Mouse (Mus musculus): ENCODE data around the gene Lats2. TPM values are rescaled to one million over a fixed set of nuclear protein-coding genes. Genes with fewer than 3 reads are reported as not detected.

Gene Lats2
- total and polyA plus RNA-seq, 2 experiments from 2014 or later, result 17.2 to 43.7 TPM

DNA sequence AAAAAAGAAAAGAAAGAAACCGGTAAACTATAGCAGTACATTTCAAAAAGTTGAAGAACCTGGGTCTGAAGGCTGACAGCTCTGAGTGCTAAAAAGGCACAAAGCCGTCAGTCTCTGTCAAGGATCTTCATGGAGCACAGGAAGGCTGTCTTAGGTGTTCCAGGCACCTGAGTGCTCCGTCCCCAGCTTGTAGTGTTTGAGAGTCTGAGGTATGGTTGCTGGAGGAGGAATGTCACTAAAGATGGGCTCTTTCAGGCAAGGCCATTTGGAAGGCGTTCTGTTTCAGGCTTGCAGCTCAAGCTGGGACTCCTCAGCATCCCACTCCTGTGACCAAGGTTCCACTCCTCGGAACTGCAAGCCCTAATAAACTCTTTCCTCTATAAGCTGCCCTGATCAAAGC is 70.7 kb downstream of the Lats2 start:
- Histone ChIP-seq H3K4me1 (ENCODE audit: control insufficient read depth, insufficient read depth) (no peaks in the 10 kb centered on the region), H3K9me3 (replicated peaks; ENCODE audit: control insufficient read depth, low read length) (no peaks in the 10 kb centered on the region), H3K27me3 (ENCODE audit: control insufficient read depth, insufficient read depth, low read length) (no peaks in the 10 kb centered on the region), H3K4me3 (ENCODE audit: low read depth, low read length) (no peak overlapping the region), H3K9ac (replicated peaks; ENCODE audit: low read depth, low read length) (no peak overlapping the region), H3K36me3 (replicated peaks; ENCODE audit: control insufficient read depth, insufficient read depth, low read length) (peaks cover 34% of the 10 kb centered on the region), H3K4me2 (ENCODE audit: low read depth, low read length) (no peak overlapping the region), H3K27ac (ENCODE audit: low read depth) (no peak overlapping the region)
- ATAC-seq (ENCODE audit: insufficient read depth, low read depth) (no peak), DNase-seq (ENCODE audit: low spot score) (no peak)
- WGBS, result 86% methylated on average over 5 of the region's 5 CpGs
- TF ChIP-seq EP300 (IDR thresholded peaks at IDR 0.05; ENCODE audit: low read depth) (no peak), CTCF (IDR thresholded peaks at IDR 0.05; ENCODE audit: low read depth) (no peak)

- no peak for TF ChIP-seq EP300 (IDR thresholded peaks at IDR 0.05; ENCODE audit: low read depth)
- no peak for TF ChIP-seq CTCF (IDR thresholded peaks at IDR 0.05; ENCODE audit: low read depth)
- DNase-seq (ENCODE audit: low spot score) (no peak), ATAC-seq (ENCODE audit: insufficient read depth, low read depth) (no peak)
- Histone ChIP-seq H3K4me1 (ENCODE audit: control insufficient read depth, insufficient read depth) (no peaks in the 10 kb centered on the region), H3K4me3 (ENCODE audit: low read depth, low read length) (no peak overlapping the region), H3K27ac (ENCODE audit: low read depth) (no peak overlapping the region), H3K36me3 (replicated peaks; ENCODE audit: control insufficient read depth, insufficient read depth, low read length) (peaks cover 28% of the 10 kb centered on the region), H3K4me2 (ENCODE audit: low read depth, low read length) (no peak overlapping the region), H3K27me3 (ENCODE audit: control insufficient read depth, insufficient read depth, low read length) (no peaks in the 10 kb centered on the region), H3K9ac (replicated peaks; ENCODE audit: low read depth, low read length) (no peak overlapping the region), H3K9me3 (replicated peaks; ENCODE audit: control insufficient read depth, low read length) (no peaks in the 10 kb centered on the region)
- 90% methylated on average over 6 of the region's 6 CpGs for WGBS
These were observed 71.5 kb downstream of the Lats2 start for GRCm38 (mm10) chr14:57686647-57687046.

DNA sequence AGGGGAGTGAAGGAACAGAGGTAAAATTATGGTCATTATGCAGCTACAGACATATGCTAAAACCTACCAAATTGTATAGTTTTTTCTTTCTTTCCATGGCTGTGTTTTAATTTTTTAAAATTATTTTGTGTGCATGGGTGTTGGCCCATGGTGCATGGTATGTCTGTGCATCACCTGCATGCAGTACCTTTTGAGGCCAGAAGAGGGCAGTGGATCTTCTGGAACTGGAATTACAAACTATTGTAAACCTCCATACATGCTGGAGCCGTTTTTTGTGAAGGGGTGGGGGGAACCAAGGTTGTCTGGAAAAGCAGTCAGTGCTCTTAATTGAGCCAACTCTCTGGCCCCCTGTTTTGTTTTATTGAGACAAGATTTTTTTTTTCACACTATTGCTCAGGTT is 73.6 kb downstream of the Lats2 start:
- TF ChIP-seq EP300 (IDR thresholded peaks at IDR 0.05; ENCODE audit: low read depth), result no peak
- peak; percentile 91 for TF ChIP-seq CTCF (IDR thresholded peaks at IDR 0.05; ENCODE audit: low read depth)
- H3K4me3 ChIP-seq (ENCODE audit: low read depth, low read length), result no peak overlapping the region
- no peak overlapping the region for H3K9ac ChIP-seq (replicated peaks; ENCODE audit: low read depth, low read length)
- ATAC-seq (ENCODE audit: insufficient read depth, low read depth), result peak; percentile 48; the same call in 1 of the 2 replicates
- H3K9me3 ChIP-seq (replicated peaks; ENCODE audit: control insufficient read depth, low read length), result no peaks in the 10 kb centered on the region
- peaks cover 12% of the 10 kb centered on the region for H3K36me3 ChIP-seq (replicated peaks; ENCODE audit: control insufficient read depth, insufficient read depth, low read length)
- H3K4me2 ChIP-seq (ENCODE audit: low read depth, low read length), result no peak overlapping the region
- DNase-seq (ENCODE audit: low spot score), result no peak
- H3K4me1 ChIP-seq (ENCODE audit: control insufficient read depth, insufficient read depth), result no peaks in the 10 kb centered on the region
- H3K27ac ChIP-seq (ENCODE audit: low read depth), result no peak overlapping the region
- 7% methylated on average over 1 of the region's 1 CpGs for WGBS
- no peaks in the 10 kb centered on the region for H3K27me3 ChIP-seq (ENCODE audit: control insufficient read depth, insufficient read depth, low read length)

DNA sequence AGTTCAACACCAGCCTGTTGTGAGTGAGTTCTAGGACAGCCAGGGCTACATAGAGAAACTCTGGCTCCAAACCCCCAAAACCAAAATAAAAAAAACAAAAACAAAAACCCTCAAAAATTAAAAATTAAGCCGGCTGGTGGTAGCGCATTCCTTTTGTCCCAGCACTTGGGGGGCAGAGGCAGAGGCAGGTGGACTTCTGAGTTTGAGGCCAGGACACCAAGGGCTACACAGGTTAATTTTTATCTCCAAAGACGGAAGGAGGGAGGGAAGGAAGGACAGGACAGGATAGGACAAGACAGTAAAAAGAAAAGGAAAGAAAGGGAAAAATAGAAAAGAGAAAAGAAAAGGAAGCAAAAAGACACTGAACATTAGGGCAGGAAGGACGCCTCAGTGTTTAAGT is 75.4 kb downstream of the Lats2 start:
- ATAC-seq (ENCODE audit: insufficient read depth, low read depth) (no peak), DNase-seq (ENCODE audit: low spot score) (no peak)
- Histone ChIP-seq H3K27me3 (ENCODE audit: control insufficient read depth, insufficient read depth, low read length) (no peaks in the 10 kb centered on the region), H3K27ac (ENCODE audit: low read depth) (no peak overlapping the region), H3K4me3 (ENCODE audit: low read depth, low read length) (no peak overlapping the region), H3K36me3 (replicated peaks; ENCODE audit: control insufficient read depth, insufficient read depth, low read length) (peaks cover 5% of the 10 kb centered on the region; the same call in 1 of the 2 replicates), H3K4me2 (ENCODE audit: low read depth, low read length) (no peak overlapping the region), H3K9ac (replicated peaks; ENCODE audit: low read depth, low read length) (no peak overlapping the region), H3K4me1 (ENCODE audit: control insufficient read depth, insufficient read depth) (no peaks in the 10 kb centered on the region), H3K9me3 (replicated peaks; ENCODE audit: control insufficient read depth, low read length) (no peaks in the 10 kb centered on the region)
- no peak for TF ChIP-seq EP300 (IDR thresholded peaks at IDR 0.05; ENCODE audit: low read depth)
- no peak for TF ChIP-seq CTCF (IDR thresholded peaks at IDR 0.05; ENCODE audit: low read depth)
- 78% methylated on average over 4 of the region's 4 CpGs for WGBS

GRCm38 (mm10) chr14:57679958-57680535 is 78.1 kb downstream of the Lats2 start:
- DNase-seq (ENCODE audit: low spot score) (peak; percentile 92), ATAC-seq (ENCODE audit: insufficient read depth, low read depth) (peak; percentile 69)
- Histone ChIP-seq H3K4me1 (ENCODE audit: control insufficient read depth, insufficient read depth) (no peaks in the 10 kb centered on the region), H3K4me3 (ENCODE audit: low read depth, low read length) (no peak overlapping the region), H3K27me3 (ENCODE audit: control insufficient read depth, insufficient read depth, low read length) (no peaks in the 10 kb centered on the region), H3K27ac (ENCODE audit: low read depth) (no peak overlapping the region), H3K36me3 (replicated peaks; ENCODE audit: control insufficient read depth, insufficient read depth, low read length) (no peaks in the 10 kb centered on the region), H3K9me3 (replicated peaks; ENCODE audit: control insufficient read depth, low read length) (no peaks in the 10 kb centered on the region), H3K4me2 (ENCODE audit: low read depth, low read length) (no peak overlapping the region), H3K9ac (replicated peaks; ENCODE audit: low read depth, low read length) (no peak overlapping the region)
- 39% methylated on average over 5 of the region's 5 CpGs for WGBS
- TF ChIP-seq EP300 (IDR thresholded peaks at IDR 0.05; ENCODE audit: low read depth) (no peak), CTCF (IDR thresholded peaks at IDR 0.05; ENCODE audit: low read depth) (peak; percentile 85)

DNA sequence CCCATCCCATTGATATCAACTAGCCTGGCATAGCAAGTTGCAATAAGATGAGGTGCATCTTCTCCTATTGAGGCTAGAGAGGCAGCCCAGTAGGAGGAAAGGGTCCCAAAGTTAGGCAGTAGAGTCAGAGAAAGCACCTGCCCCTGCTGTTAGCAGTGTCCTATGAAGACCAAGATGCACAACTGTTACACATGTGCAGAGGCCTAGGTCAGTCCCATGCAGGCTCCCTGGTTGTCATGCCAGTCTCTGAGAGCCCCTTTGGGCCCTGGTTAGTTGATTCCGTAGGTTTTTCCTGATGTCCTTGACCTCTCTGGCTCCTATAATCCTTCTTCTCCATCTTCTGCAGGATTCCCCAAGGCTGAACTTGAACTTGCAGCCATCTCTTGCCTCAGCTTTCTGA is 78.7 kb downstream of the Lats2 start:
- H3K36me3 ChIP-seq (replicated peaks; ENCODE audit: control insufficient read depth, insufficient read depth, low read length), result no peaks in the 10 kb centered on the region
- H3K4me2 ChIP-seq (ENCODE audit: low read depth, low read length), result no peak overlapping the region
- H3K9me3 ChIP-seq (replicated peaks; ENCODE audit: control insufficient read depth, low read length), result no peaks in the 10 kb centered on the region
- no peak for TF ChIP-seq EP300 (IDR thresholded peaks at IDR 0.05; ENCODE audit: low read depth)
- no peak for TF ChIP-seq CTCF (IDR thresholded peaks at IDR 0.05; ENCODE audit: low read depth)
- WGBS, result 27% methylated on average over 1 of the region's 1 CpGs
- H3K27me3 ChIP-seq (ENCODE audit: control insufficient read depth, insufficient read depth, low read length), result no peaks in the 10 kb centered on the region
- no peak overlapping the region for H3K9ac ChIP-seq (replicated peaks; ENCODE audit: low read depth, low read length)
- no peak overlapping the region for H3K27ac ChIP-seq (ENCODE audit: low read depth)
- ATAC-seq (ENCODE audit: insufficient read depth, low read depth), result no peak
- H3K4me1 ChIP-seq (ENCODE audit: control insufficient read depth, insufficient read depth), result no peaks in the 10 kb centered on the region
- DNase-seq (ENCODE audit: low spot score), result no peak
- no peak overlapping the region for H3K4me3 ChIP-seq (ENCODE audit: low read depth, low read length)
